Mouse (Mus musculus) adrenal gland, adult 8-10 months (tissue): Measurements from ENCODE around the gene Fopnl. TPM values are rescaled to one million over a fixed set of nuclear protein-coding genes. Genes with fewer than 3 reads are reported as not detected.

ENCODE experiments used
- total RNA-seq, 4 experiments: library from RNA; stranded (reverse); gene quantifications; 2 replicates each; pipeline ENCODE4 v1.2.4; 2022

Gene Fopnl
- total RNA-seq, 4 experiments from 2014 or later = 58.9 to 66.4 (median 62.7) TPM

Other genes with a start within 250 kb of the Fopnl start
- gene Nde1, start 154.1 kb downstream of the Fopnl start, total RNA-seq = 10 to 100 TPM; 39.9 to 69.3 (median 52.3) TPM
- 100 to 1,000 TPM; 109 to 161 (median 148) TPM for gene Marf1, start 154.1 kb downstream of the Fopnl start, total RNA-seq
- gene Myh11, start 26.0 kb downstream of the Fopnl start, total RNA-seq = 1 to 10 TPM; 4.4 to 5.6 (median 5.1) TPM
- gene Abcc1, start 44.2 kb upstream of the Fopnl start, total RNA-seq = 10 to 100 TPM; 20.7 to 36.7 (median 28.5) TPM
- not detected for gene A630010A05Rik, start 244.9 kb upstream of the Fopnl start, total RNA-seq